Mouse (Mus musculus): ENCODE measurements around the gene Gm36028.

DNA sequence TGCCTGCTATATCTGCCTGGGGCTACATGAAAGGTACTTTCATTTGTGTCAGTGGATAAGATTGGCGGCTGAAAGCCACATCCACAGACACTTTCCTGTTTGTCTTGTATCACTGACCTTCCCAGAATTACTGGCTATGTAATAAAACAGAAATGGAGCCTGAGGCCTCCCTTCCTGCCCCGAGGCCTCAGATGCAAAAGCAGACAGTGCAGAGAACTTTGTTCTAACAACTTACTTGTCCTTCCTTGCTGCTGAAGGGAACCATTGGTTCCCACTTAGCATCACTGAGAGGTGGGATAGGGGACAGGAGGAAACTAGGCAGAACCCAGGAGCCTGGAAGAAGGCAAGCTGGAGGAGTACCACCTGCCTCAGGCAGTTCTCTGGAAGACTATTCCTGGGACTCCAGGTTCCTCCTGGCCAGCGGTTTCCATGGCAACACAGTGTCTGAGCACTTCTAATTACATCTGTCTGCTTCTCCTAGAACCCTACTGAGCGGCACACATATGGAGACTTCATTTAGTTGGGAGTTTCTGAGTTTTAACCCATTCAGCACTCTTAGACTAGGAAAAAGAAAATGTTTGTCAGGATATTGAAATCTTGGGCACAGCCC, 58.2 kb downstream of the Gm36028 start:
- TF ChIP-seq CTCF (IDR thresholded peaks at IDR 0.05; ENCODE audit: borderline replicate concordance, extremely low read depth, insufficient read depth, insufficient read length) (no peak), POLR2A (IDR thresholded peaks at IDR 0.05; ENCODE audit: borderline replicate concordance, extremely low read depth, insufficient read depth, insufficient read length, poor library complexity, severe bottlenecking) (no peak)
